Mouse (Mus musculus): ENCODE data around the gene Rab3il1.

DNA sequence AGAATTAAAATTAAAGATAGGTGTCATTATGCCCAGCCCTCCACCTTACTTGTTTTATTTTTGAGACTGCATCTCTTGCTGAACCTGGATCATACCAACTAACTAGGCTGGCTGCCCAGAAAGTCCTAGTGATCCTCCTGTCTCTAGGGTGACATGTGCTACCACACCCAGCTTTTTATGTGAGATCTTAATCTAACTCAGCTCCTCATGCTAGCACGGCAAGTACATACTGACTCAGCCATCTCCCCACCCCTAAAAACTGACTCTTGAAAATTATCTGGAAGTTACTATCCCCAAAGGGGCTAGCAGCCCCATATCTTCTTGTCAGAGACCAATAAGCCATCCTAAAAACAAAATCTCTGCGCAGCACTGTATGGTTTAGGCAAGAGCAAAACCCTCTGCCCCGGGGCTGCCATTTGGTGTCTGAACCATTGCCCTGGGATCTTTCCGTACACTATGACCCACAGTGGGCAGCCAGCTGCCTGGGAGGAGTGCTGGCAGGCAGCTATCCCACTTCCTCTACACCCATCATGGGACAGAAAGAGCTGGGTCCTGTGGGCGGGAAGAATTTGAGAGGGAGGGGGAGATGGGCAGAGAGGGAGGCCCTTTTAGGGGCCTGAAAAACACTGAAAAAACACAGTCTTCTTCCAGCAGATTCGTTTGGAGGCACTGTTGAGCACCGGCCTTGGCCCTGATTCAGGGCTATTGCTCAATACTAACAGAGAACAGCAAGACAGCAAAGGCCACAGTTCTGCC, 47.2 kb upstream of the Rab3il1 start:
- no peak for TF ChIP-seq HCFC1 (IDR thresholded peaks at IDR 0.05; ENCODE audit: borderline replicate concordance, insufficient read depth, low read length)
- TF ChIP-seq CHD2 (IDR thresholded peaks at IDR 0.05; ENCODE audit: low read depth, low read length) = no peak
- TF ChIP-seq MAFK (IDR thresholded peaks at IDR 0.05; ENCODE audit: insufficient read depth, low read depth, low read length) = no peak
- TF ChIP-seq ZNF384 (IDR thresholded peaks at IDR 0.05; ENCODE audit: low read depth, low read length) = no peak
- TF ChIP-seq ZC3H11A (IDR thresholded peaks at IDR 0.05; ENCODE audit: borderline replicate concordance, low read depth, low read length) = no peak
